Mouse (Mus musculus) small intestine, adult 2 months (tissue): ENCODE data around the gene Fkbp11. TPM values are rescaled to one million over a fixed set of nuclear protein-coding genes. Genes with fewer than 3 reads are reported as not detected.

Experiments used
- H3K27ac ChIP-seq: fragments of 200-500 bp; 2 replicates; pipeline ENCODE4 v1.5.1; 2012; ENCODE audit warnings: low read depth, low read length, control low read depth, inconsistent platforms; ENCODE audit not compliant: insufficient read depth
- H3K27me3 ChIP-seq: fragments of 200-500 bp; 2 replicates; pipeline ENCODE4 v1.6.1; 2012; ENCODE audit warnings: mild to moderate bottlenecking, moderate library complexity, low read length, inconsistent platforms; ENCODE audit not compliant: control insufficient read depth, insufficient read depth
- H3K36me3 ChIP-seq: fragments of 200-500 bp; 2 replicates; pipeline ENCODE4 v1.6.1; 2012; ENCODE audit warnings: mild to moderate bottlenecking, low read length, control low read depth, inconsistent platforms; ENCODE audit not compliant: control insufficient read depth, insufficient read depth
- H3K4me1 ChIP-seq: fragments of 200-500 bp; 2 replicates; pipeline ENCODE4 v1.6.1; 2012; ENCODE audit warnings: low read length, inconsistent platforms, mixed read lengths; ENCODE audit not compliant: control insufficient read depth, insufficient read depth, insufficient read length
- H3K4me3 ChIP-seq: fragments of 200-500 bp; 2 replicates; pipeline ENCODE4 v1.5.1; 2012; ENCODE audit warnings: low read depth, mild to moderate bottlenecking, control low read depth, inconsistent platforms, low read length, moderate library complexity
- CTCF ChIP-seq: fragments of 200-500 bp; IDR thresholded peaks from 2 replicates; pipeline ENCODE4 v1.5.1; 2012; ENCODE audit warnings: low read depth, mild to moderate bottlenecking, control low read depth, inconsistent platforms, low read length, moderate library complexity, mixed read lengths; ENCODE audit not compliant: insufficient replicate concordance, insufficient read length; ENCODE audit errors: extremely low read depth
- POLR2A ChIP-seq: fragments of 200-500 bp; IDR thresholded peaks from 2 replicates; pipeline ENCODE4 v1.6.1; 2012; ENCODE audit warnings: low read depth, mild to moderate bottlenecking, control low read depth, inconsistent platforms, low read length, moderate library complexity
- WGBS: fragments of 180-500 bp; shearing (Covaris S2); methylation state at CpG from one replicate; pipeline ENCODE4 v1.1.7; 2018; 5-methylcytosine and 5-hydroxymethylcytosine counted together
- polyA plus RNA-seq: library from polyadenylated mRNA; depleted of rRNA; stranded (reverse); fragments of >200 nt; gene quantifications from 2 replicates; pipeline ENCODE4 v1.2.3, GENCODE M21; 2012; rRNA removed

Fkbp11 gene
- 14.7 and 70.5 TPM in 2 replicates for polyA plus RNA-seq

DNA sequence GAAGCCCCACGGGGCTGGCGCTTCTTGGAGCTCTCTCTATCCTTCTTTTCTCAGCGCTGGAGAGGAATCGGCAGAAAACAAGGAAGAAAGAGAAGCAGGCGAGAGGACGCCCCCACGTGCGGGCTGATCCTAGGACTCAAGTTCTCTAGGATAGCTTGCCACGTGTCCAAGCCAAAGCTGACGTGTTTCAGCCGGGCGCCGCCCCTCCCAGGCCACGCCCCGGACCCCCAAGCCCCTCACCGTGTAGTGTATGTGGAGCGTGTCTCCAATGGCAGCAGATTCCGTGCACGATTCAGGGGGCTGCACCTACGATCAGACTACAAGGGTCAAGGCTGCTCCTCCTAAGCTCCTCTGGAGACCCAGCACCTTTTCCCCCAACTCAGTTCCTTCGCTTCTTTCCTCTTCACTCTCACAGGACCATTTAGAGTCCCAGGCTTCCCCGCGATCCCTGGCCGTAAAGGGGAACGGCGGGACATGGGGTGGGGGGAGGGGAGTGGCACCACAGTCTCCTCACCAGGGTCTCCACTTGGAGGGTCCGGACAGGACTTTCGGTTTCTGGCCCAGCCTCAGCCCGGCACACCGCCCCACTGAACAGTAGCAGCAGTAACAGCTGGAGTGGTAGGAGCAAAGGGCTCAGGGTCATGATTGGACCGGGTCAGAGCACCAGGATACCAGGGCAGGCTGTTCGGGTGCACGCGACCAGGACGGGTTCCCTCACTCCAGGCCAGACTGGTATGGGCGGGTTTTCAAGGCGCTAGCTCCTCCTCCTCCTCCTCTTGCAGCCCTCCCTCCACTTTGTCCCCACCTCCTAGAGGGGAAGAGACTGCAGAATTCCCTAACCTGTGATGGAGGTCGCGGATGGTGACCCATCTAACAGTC is at the start of gene Fkbp11:
Fkbp11 (minus strand) TSS at position 756 of the 879 bp plus-strand sequence.
- Histone ChIP-seq H3K27me3 (peaks cover 7% of the 10 kb centered on the region; the same call in 1 of the 2 replicates), H3K4me1 (peaks cover 12% of the 10 kb centered on the region), H3K4me3 (peak within 1 kb of the TSS; percentile 65), H3K36me3 (no peaks in the 10 kb centered on the region), H3K27ac (no peak within 1 kb of the TSS)
- WGBS: under 1% methylated on average over 39 of the region's 39 CpGs
- TF ChIP-seq CTCF (no peak), POLR2A (0 out of 2 replicates have a peak, but pooled peaks have one; percentile 12)

- Histone ChIP-seq H3K36me3 (no peaks in the 10 kb centered on the region), H3K4me1 (peaks cover 12% of the 10 kb centered on the region), H3K27ac (no peak within 1 kb of the TSS), H3K4me3 (peak within 1 kb of the TSS; percentile 18; the same call in 1 of the 2 replicates), H3K27me3 (peaks cover 44% of the 10 kb centered on the region)
- under 1% methylated on average over 32 of the region's 33 CpGs for WGBS
- no peak for TF ChIP-seq CTCF
- TF ChIP-seq POLR2A: no peak
These were observed 49.8 kb upstream of the Fkbp11 start, which contains the start of gene Wnt10b for GRCm38 (mm10) chr15:98777762-98778161. Wnt10b (minus strand) TSS chr15:98778150.

- H3K27ac ChIP-seq: no peak overlapping the region
- H3K4me3 ChIP-seq: no peak overlapping the region
- H3K4me1 ChIP-seq: peaks cover 16% of the 10 kb centered on the region
- TF ChIP-seq CTCF (no peak), POLR2A (no peak)
- peaks cover 44% of the 10 kb centered on the region for H3K27me3 ChIP-seq
- 10% methylated on average over 19 of the region's 19 CpGs for WGBS
- H3K36me3 ChIP-seq: no peaks in the 10 kb centered on the region
These were observed 49.1 kb upstream of the Fkbp11 start for GRCm38 (mm10) chr15:98777005-98777616.

- Histone ChIP-seq H3K27me3 (peaks cover 44% of the 10 kb centered on the region), H3K4me1 (peaks cover 16% of the 10 kb centered on the region), H3K4me3 (peak overlapping the region; percentile 34), H3K36me3 (no peaks in the 10 kb centered on the region), H3K27ac (no peak overlapping the region)
- 4% methylated on average over 62 of the region's 62 CpGs for WGBS
- no peak for TF ChIP-seq CTCF
- no peak for TF ChIP-seq POLR2A
These were observed 48.4 kb upstream of the Fkbp11 start for GRCm38 (mm10) chr15:98776280-98777004.

DNA sequence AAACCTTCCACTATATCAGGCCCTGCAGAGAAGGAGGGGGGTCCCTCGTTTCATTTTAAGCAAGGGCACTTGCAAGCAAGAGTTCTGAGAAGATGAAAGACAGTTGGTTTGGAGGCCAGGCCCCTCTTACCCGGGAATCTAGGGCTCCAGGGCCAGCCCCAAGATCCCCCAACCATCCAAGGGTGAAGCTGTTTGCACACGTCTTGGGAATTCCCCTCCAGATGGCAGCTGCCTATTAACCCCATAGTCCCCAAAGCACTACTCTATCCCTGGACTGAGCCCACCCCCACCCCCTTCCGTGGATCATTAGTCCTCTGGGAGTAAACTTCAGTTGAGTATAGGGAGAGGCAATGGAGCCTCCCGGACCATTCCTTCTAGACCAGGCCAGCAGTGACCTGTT is 47.5 kb upstream of the Fkbp11 start:
- TF ChIP-seq CTCF (no peak), POLR2A (no peak)
- Histone ChIP-seq H3K4me3 (no peak overlapping the region), H3K36me3 (no peaks in the 10 kb centered on the region), H3K4me1 (peaks cover 16% of the 10 kb centered on the region), H3K27me3 (peaks cover 43% of the 10 kb centered on the region), H3K27ac (no peak overlapping the region)
- WGBS: 25% methylated on average over 5 of the region's 5 CpGs

GRCm38 (mm10) chr15:98774096-98774495 is 46.1 kb upstream of the Fkbp11 start:
- H3K4me1 ChIP-seq: peaks cover 16% of the 10 kb centered on the region
- H3K27me3 ChIP-seq: peaks cover 33% of the 10 kb centered on the region
- H3K27ac ChIP-seq: no peak overlapping the region
- 83% methylated on average over 15 of the region's 15 CpGs for WGBS
- no peaks in the 10 kb centered on the region for H3K36me3 ChIP-seq
- no peak for TF ChIP-seq CTCF
- no peak for TF ChIP-seq POLR2A
- H3K4me3 ChIP-seq: no peak overlapping the region
